Mouse (Mus musculus) ES-E14 (cell line): ENCODE results near the gene Frmpd4. TPM values are rescaled to one million over a fixed set of nuclear protein-coding genes. Genes with fewer than 3 reads are reported as not detected.

Experiments used
- DNase-seq: peaks from one replicate; pipeline ENCODE4 v3.0.0-alpha.2; 2013; ENCODE audit warnings: low read depth, low spot score
- H3K27ac ChIP-seq: 2 replicates; pipeline ENCODE4 v1.5.1; 2012; ENCODE audit warnings: low read depth, mild to moderate bottlenecking, low read length, moderate library complexity, mixed read lengths; ENCODE audit not compliant: poor library complexity, insufficient read depth, severe bottlenecking
- H3K36me3 ChIP-seq: 2 replicates; pipeline ENCODE4 v1.6.1; 2012; ENCODE audit warnings: mild to moderate bottlenecking, low read length, moderate library complexity, mixed read lengths; ENCODE audit not compliant: control insufficient read depth, poor library complexity, insufficient read depth, severe bottlenecking
- H3K4me1 ChIP-seq, 2 experiments: fragments of 150-350 bp in 1 of 2; sonication (generic) in 1 of 2; 2 replicates each; pipeline ENCODE4 v1.6.1; 2012; ENCODE audit warnings: low read length in 2 of 2, mild to moderate bottlenecking in 1 of 2, mixed read lengths in 1 of 2; ENCODE audit not compliant: control insufficient read depth in 2 of 2, insufficient read depth in 2 of 2, poor library complexity in 1 of 2
- H3K4me3 ChIP-seq, 2 experiments: fragments of 150-350 bp in 1 of 2; sonication (generic) in 1 of 2; 2 replicates each; pipeline ENCODE4 v1.5.1; 2012; ENCODE audit warnings: low read length in 2 of 2, low read depth in 1 of 2, mild to moderate bottlenecking in 1 of 2, mixed read lengths in 1 of 2; ENCODE audit not compliant: insufficient read depth in 1 of 2, poor library complexity in 1 of 2, severe bottlenecking in 1 of 2
- H3K9ac ChIP-seq: 2 replicates; pipeline ENCODE4 v1.6.1; 2012; ENCODE audit warnings: low read depth, mild to moderate bottlenecking, low read length, mixed read lengths; ENCODE audit not compliant: poor library complexity, insufficient read depth, severe bottlenecking
- H3K9me3 ChIP-seq: fragments of 150-350 bp; sonication (generic); 2 replicates; pipeline ENCODE4 v1.6.1; 2012; ENCODE audit warnings: low read depth, mild to moderate bottlenecking, low read length; ENCODE audit not compliant: control insufficient read depth, insufficient read depth
- CHD2 ChIP-seq: IDR thresholded peaks from 2 replicates; pipeline ENCODE4 v1.6.1; 2014; ENCODE audit warnings: mild to moderate bottlenecking, low read depth, low read length, inconsistent platforms
- HCFC1 ChIP-seq: IDR thresholded peaks from 2 replicates; pipeline ENCODE4 v1.6.1; 2012; ENCODE audit warnings: low read length, inconsistent platforms, borderline replicate concordance; ENCODE audit not compliant: insufficient read depth
- MAFK ChIP-seq: IDR thresholded peaks from 2 replicates; pipeline ENCODE4 v1.6.1; 2014; ENCODE audit warnings: mild to moderate bottlenecking, low read depth, low read length, inconsistent platforms; ENCODE audit not compliant: insufficient read depth
- ZC3H11A ChIP-seq: IDR thresholded peaks from 2 replicates; pipeline ENCODE4 v1.6.1; 2012; ENCODE audit warnings: low read depth, mild to moderate bottlenecking, inconsistent platforms, low read length, borderline replicate concordance
- ZNF384 ChIP-seq: IDR thresholded peaks from 2 replicates; pipeline ENCODE4 v1.6.1; 2012; ENCODE audit warnings: low read depth, low read length, inconsistent platforms
- in situ Hi-C, 2 experiments: fragments of 600-800 bp; cut with MboI; formaldehyde crosslinking; loops; one replicate each; pipeline ENCODE4 v1.15.1; 2025; ENCODE audit warnings: low sequenced_read_pairs in 2 of 2, inconsistent platforms in 1 of 2; ENCODE audit not compliant: unreplicated experiment in 2 of 2
- total RNA-seq: library from RNA; depleted of rRNA; stranded (reverse); fragments of 300-350 nt; gene quantifications from 2 replicates; pipeline ENCODE4 v1.2.3, GENCODE M21; 2012

Gene Frmpd4
- total RNA-seq, 1 experiment, result not detected

- Histone ChIP-seq H3K9me3 (no peaks in the 10 kb centered on the region), H3K4me1 (no peaks in the 10 kb centered on the region), H3K9ac (no peak overlapping the region), H3K36me3 (no peaks in the 10 kb centered on the region), H3K27ac (no peak overlapping the region), H3K4me3 (no peak overlapping the region)
- in situ Hi-C loops, result loop anchor here (25.0 kb wide), 2 partner anchors 321 to 521 kb away; no protein-coding TSS in a partner anchor
- TF ChIP-seq CHD2 (no peak), MAFK (no peak), HCFC1 (no peak), ZNF384 (no peak), ZC3H11A (no peak)
- DNase-seq, result no peak
These were observed 768.5 kb downstream of the Frmpd4 start for GRCm38 (mm10) chrX:167808572-167808971.

- no peak overlapping the region for H3K4me3 ChIP-seq
- H3K36me3 ChIP-seq, result no peaks in the 10 kb centered on the region
- in situ Hi-C loops, result no loop called here
- H3K4me1 ChIP-seq, result no peaks in the 10 kb centered on the region
- no peak overlapping the region for H3K9ac ChIP-seq
- H3K27ac ChIP-seq, result no peak overlapping the region
- no peak for DNase-seq
- no peak for TF ChIP-seq MAFK
- no peak for TF ChIP-seq ZNF384
- TF ChIP-seq HCFC1, result no peak
- no peak for TF ChIP-seq ZC3H11A
- TF ChIP-seq CHD2, result no peak
- H3K9me3 ChIP-seq, result no peaks in the 10 kb centered on the region
These were observed 788.3 kb downstream of the Frmpd4 start for GRCm38 (mm10) chrX:167788737-167789136.

GRCm38 (mm10) chrX:167783526-167783925 is 793.5 kb downstream of the Frmpd4 start:
- no peak overlapping the region for H3K4me3 ChIP-seq
- no peak for DNase-seq
- H3K9me3 ChIP-seq, result no peaks in the 10 kb centered on the region
- no peak overlapping the region for H3K9ac ChIP-seq
- H3K27ac ChIP-seq, result no peak overlapping the region
- no peak for TF ChIP-seq ZC3H11A
- no peak for TF ChIP-seq MAFK
- no peak for TF ChIP-seq HCFC1
- no peak for TF ChIP-seq CHD2
- TF ChIP-seq ZNF384, result no peak
- in situ Hi-C loops, result no loop called here
- no peaks in the 10 kb centered on the region for H3K36me3 ChIP-seq
- H3K4me1 ChIP-seq, result no peaks in the 10 kb centered on the region

- no peak for TF ChIP-seq CHD2
- TF ChIP-seq ZC3H11A, result no peak
- no peak for TF ChIP-seq MAFK
- no peak for TF ChIP-seq ZNF384
- TF ChIP-seq HCFC1, result no peak
- H3K9me3 ChIP-seq, result no peaks in the 10 kb centered on the region
- in situ Hi-C loops, result no loop called here
- H3K9ac ChIP-seq, result no peak overlapping the region
- no peaks in the 10 kb centered on the region for H3K36me3 ChIP-seq
- H3K4me1 ChIP-seq, result no peaks in the 10 kb centered on the region
- H3K4me3 ChIP-seq, result no peak overlapping the region
- no peak for DNase-seq
- H3K27ac ChIP-seq, result no peak overlapping the region
These were observed 857.5 kb downstream of the Frmpd4 start for GRCm38 (mm10) chrX:167719564-167719981.

GRCm38 (mm10) chrX:167719092-167719491 is 857.9 kb downstream of the Frmpd4 start:
- Histone ChIP-seq H3K36me3 (no peaks in the 10 kb centered on the region), H3K9ac (no peak overlapping the region), H3K9me3 (no peaks in the 10 kb centered on the region), H3K4me1 (no peaks in the 10 kb centered on the region), H3K4me3 (no peak overlapping the region), H3K27ac (no peak overlapping the region)
- no peak for TF ChIP-seq CHD2
- no peak for TF ChIP-seq HCFC1
- TF ChIP-seq ZNF384, result no peak
- TF ChIP-seq MAFK, result no peak
- TF ChIP-seq ZC3H11A, result no peak
- DNase-seq, result no peak
- in situ Hi-C loops, result no loop called here
